Mouse (Mus musculus): ENCODE data around the gene Ccdc141. TPM values are rescaled to one million over a fixed set of nuclear protein-coding genes. Genes with fewer than 3 reads are reported as not detected.

The Ccdc141 gene
- polyA plus RNA-seq, 1 experiment from 2014 or later: 6.9 TPM

GRCm38 (mm10) chr2:77195056-77195455 is 24.6 kb upstream of the Ccdc141 start:
- no peak for ATAC-seq (ENCODE audit: low FRiP score, low TSS enrichment)
- peaks cover 47% of the 10 kb centered on the region for H3K36me3 ChIP-seq (ENCODE audit: control insufficient read depth, insufficient read depth, low read length)
- 93% methylated on average over 5 of the region's 5 CpGs for WGBS

DNA sequence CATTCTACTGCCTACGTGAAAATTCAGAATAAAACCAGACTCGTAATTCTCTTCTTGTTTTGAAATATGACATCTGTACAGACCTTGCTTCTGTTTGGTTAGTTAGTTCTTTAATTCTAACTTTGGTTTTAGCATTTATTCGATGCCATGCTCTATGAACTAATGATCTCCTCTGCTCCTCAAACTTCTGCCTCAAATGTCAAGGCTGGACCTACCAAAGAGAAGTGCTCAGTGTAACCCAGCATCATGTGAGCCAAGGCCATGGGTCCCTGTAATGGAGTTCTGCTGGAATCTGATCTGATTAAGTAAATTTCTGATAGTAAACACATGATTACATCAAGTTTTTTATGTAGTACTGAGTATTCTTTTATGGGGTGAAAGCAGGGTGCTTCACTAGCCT is 21.4 kb upstream of the Ccdc141 start:
- WGBS: 98% methylated on average over 3 of the region's 3 CpGs
- ATAC-seq (ENCODE audit: low FRiP score, low TSS enrichment) (no peak), DNase-seq (no peak)
- Histone ChIP-seq H3K9ac (replicated peaks; ENCODE audit: low read length) (no peak overlapping the region), H3K27ac (replicated peaks; ENCODE audit: low read depth, low read length) (no peak overlapping the region), H3K36me3 (ENCODE audit: control insufficient read depth, insufficient read depth, low read length) (peaks cover 67% of the 10 kb centered on the region), H3K4me2 (ENCODE audit: low read length) (no peak overlapping the region), H3K27me3 (ENCODE audit: control insufficient read depth, insufficient read depth, low read length) (no peaks in the 10 kb centered on the region), H3K4me1 (ENCODE audit: control insufficient read depth, insufficient read depth, low read length) (no peaks in the 10 kb centered on the region), H3K9me3 (ENCODE audit: control insufficient read depth, low read length) (no peaks in the 10 kb centered on the region), H3K4me3 (replicated peaks; ENCODE audit: low read depth, low read length) (no peak overlapping the region)

More at GRCm38 (mm10) chr2:77195056-77195455, 24.6 kb upstream of the Ccdc141 start:
- Histone ChIP-seq H3K27me3 (ENCODE audit: control insufficient read depth, insufficient read depth, low read length) (no peaks in the 10 kb centered on the region), H3K4me2 (ENCODE audit: low read length) (no peak overlapping the region), H3K27ac (replicated peaks; ENCODE audit: low read depth, low read length) (no peak overlapping the region), H3K4me1 (ENCODE audit: control insufficient read depth, insufficient read depth, low read length) (no peaks in the 10 kb centered on the region), H3K9ac (replicated peaks; ENCODE audit: low read length) (no peak overlapping the region), H3K4me3 (replicated peaks; ENCODE audit: low read depth, low read length) (no peak overlapping the region), H3K9me3 (ENCODE audit: control insufficient read depth, low read length) (no peaks in the 10 kb centered on the region)
- DNase-seq: no peak

DNA sequence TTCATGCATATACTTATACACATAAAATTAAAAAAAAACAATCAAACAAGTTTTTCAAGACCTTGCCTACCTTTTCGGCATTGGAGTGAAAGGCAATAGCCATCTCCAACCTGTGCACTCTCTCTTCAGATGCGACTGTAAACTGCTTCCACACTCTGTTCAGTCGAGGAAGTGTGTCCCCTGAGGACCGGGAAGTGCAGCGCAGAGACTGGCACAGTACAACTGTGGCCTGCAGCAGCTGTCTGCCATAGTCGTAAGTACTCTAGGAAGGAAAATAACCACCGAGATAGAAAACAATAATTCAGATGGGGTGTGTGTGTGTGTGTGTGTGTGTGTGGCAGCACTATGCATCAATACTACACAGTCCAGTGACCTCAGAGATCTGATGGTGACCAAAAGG is 20.5 kb upstream of the Ccdc141 start:
- DNase-seq: no peak
- H3K27ac ChIP-seq (replicated peaks; ENCODE audit: low read depth, low read length): no peak overlapping the region
- no peaks in the 10 kb centered on the region for H3K4me1 ChIP-seq (ENCODE audit: control insufficient read depth, insufficient read depth, low read length)
- H3K4me2 ChIP-seq (ENCODE audit: low read length): no peak overlapping the region
- ATAC-seq (ENCODE audit: low FRiP score, low TSS enrichment): no peak
- no peaks in the 10 kb centered on the region for H3K27me3 ChIP-seq (ENCODE audit: control insufficient read depth, insufficient read depth, low read length)
- peaks cover 68% of the 10 kb centered on the region for H3K36me3 ChIP-seq (ENCODE audit: control insufficient read depth, insufficient read depth, low read length)
- 93% methylated on average over 7 of the region's 7 CpGs for WGBS
- no peak overlapping the region for H3K9ac ChIP-seq (replicated peaks; ENCODE audit: low read length)
- H3K9me3 ChIP-seq (ENCODE audit: control insufficient read depth, low read length): no peaks in the 10 kb centered on the region
- H3K4me3 ChIP-seq (replicated peaks; ENCODE audit: low read depth, low read length): no peak overlapping the region

- DNase-seq: no peak
- Histone ChIP-seq H3K4me1 (ENCODE audit: control insufficient read depth, insufficient read depth, low read length) (no peaks in the 10 kb centered on the region), H3K4me2 (ENCODE audit: low read length) (no peak overlapping the region), H3K9me3 (ENCODE audit: control insufficient read depth, low read length) (no peaks in the 10 kb centered on the region), H3K27ac (replicated peaks; ENCODE audit: low read depth, low read length) (no peak overlapping the region), H3K27me3 (ENCODE audit: control insufficient read depth, insufficient read depth, low read length) (no peaks in the 10 kb centered on the region), H3K36me3 (ENCODE audit: control insufficient read depth, insufficient read depth, low read length) (peaks cover 66% of the 10 kb centered on the region), H3K9ac (replicated peaks; ENCODE audit: low read length) (no peak overlapping the region), H3K4me3 (replicated peaks; ENCODE audit: low read depth, low read length) (no peak overlapping the region)
- no peak for ATAC-seq (ENCODE audit: low FRiP score, low TSS enrichment)
- 93% methylated on average over 3 of the region's 3 CpGs for WGBS
Observed at GRCm38 (mm10) chr2:77190301-77190700, 19.9 kb upstream of the Ccdc141 start.

- no peaks in the 10 kb centered on the region for H3K27me3 ChIP-seq (ENCODE audit: control insufficient read depth, insufficient read depth, low read length)
- no peak overlapping the region for H3K4me3 ChIP-seq (replicated peaks; ENCODE audit: low read depth, low read length)
- peaks cover 67% of the 10 kb centered on the region for H3K36me3 ChIP-seq (ENCODE audit: control insufficient read depth, insufficient read depth, low read length)
- H3K4me1 ChIP-seq (ENCODE audit: control insufficient read depth, insufficient read depth, low read length): no peaks in the 10 kb centered on the region
- WGBS: 96% methylated on average over 7 of the region's 7 CpGs
- ATAC-seq (ENCODE audit: low FRiP score, low TSS enrichment) (no peak), DNase-seq (no peak)
- no peak overlapping the region for H3K9ac ChIP-seq (replicated peaks; ENCODE audit: low read length)
- no peaks in the 10 kb centered on the region for H3K9me3 ChIP-seq (ENCODE audit: control insufficient read depth, low read length)
- H3K4me2 ChIP-seq (ENCODE audit: low read length): no peak overlapping the region
- H3K27ac ChIP-seq (replicated peaks; ENCODE audit: low read depth, low read length): no peak overlapping the region
Observed at GRCm38 (mm10) chr2:77189671-77190070, 19.2 kb upstream of the Ccdc141 start.

DNA sequence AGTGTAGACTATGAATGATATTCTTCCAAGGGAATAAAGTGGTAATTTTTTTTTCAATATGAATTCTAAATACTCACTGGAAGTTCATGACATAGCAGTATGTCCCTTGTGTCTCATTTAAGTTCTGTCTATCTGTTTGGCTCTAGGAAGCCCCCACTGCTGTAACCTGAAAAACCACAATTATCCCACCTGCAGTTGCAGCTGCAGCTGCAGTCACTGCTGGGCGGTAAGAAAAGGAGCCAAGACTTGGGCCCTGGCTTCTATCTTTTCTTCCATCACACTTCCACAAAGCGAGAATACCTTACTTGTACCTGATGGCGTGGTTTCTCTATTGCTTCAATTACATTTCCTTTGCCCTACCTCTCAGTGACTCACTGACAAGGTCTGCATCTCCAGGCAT is 17.1 kb upstream of the Ccdc141 start:
- no peak for ATAC-seq (ENCODE audit: low FRiP score, low TSS enrichment)
- WGBS: 92% methylated on average over 3 of the region's 3 CpGs
- H3K4me2 ChIP-seq (ENCODE audit: low read length): no peak overlapping the region
- no peak overlapping the region for H3K27ac ChIP-seq (replicated peaks; ENCODE audit: low read depth, low read length)
- no peak overlapping the region for H3K9ac ChIP-seq (replicated peaks; ENCODE audit: low read length)
- no peaks in the 10 kb centered on the region for H3K4me1 ChIP-seq (ENCODE audit: control insufficient read depth, insufficient read depth, low read length)
- H3K36me3 ChIP-seq (ENCODE audit: control insufficient read depth, insufficient read depth, low read length): peaks cover 57% of the 10 kb centered on the region
- no peak overlapping the region for H3K4me3 ChIP-seq (replicated peaks; ENCODE audit: low read depth, low read length)
- H3K27me3 ChIP-seq (ENCODE audit: control insufficient read depth, insufficient read depth, low read length): no peaks in the 10 kb centered on the region
- no peaks in the 10 kb centered on the region for H3K9me3 ChIP-seq (ENCODE audit: control insufficient read depth, low read length)
- DNase-seq: no peak

GRCm38 (mm10) chr2:77186912-77187311 is 16.5 kb upstream of the Ccdc141 start:
- WGBS: 46% methylated on average over 8 of the region's 8 CpGs
- no peaks in the 10 kb centered on the region for H3K27me3 ChIP-seq (ENCODE audit: control insufficient read depth, insufficient read depth, low read length)
- H3K4me3 ChIP-seq (replicated peaks; ENCODE audit: low read depth, low read length): no peak overlapping the region
- H3K9ac ChIP-seq (replicated peaks; ENCODE audit: low read length): no peak overlapping the region
- H3K4me1 ChIP-seq (ENCODE audit: control insufficient read depth, insufficient read depth, low read length): no peaks in the 10 kb centered on the region
- H3K9me3 ChIP-seq (ENCODE audit: control insufficient read depth, low read length): no peaks in the 10 kb centered on the region
- H3K4me2 ChIP-seq (ENCODE audit: low read length): no peak overlapping the region
- ATAC-seq (ENCODE audit: low FRiP score, low TSS enrichment) (no peak), DNase-seq (no peak)
- peaks cover 52% of the 10 kb centered on the region for H3K36me3 ChIP-seq (ENCODE audit: control insufficient read depth, insufficient read depth, low read length)
- no peak overlapping the region for H3K27ac ChIP-seq (replicated peaks; ENCODE audit: low read depth, low read length)

- Histone ChIP-seq H3K9me3 (ENCODE audit: control insufficient read depth, low read length) (no peaks in the 10 kb centered on the region), H3K36me3 (ENCODE audit: control insufficient read depth, insufficient read depth, low read length) (peaks cover 34% of the 10 kb centered on the region), H3K4me3 (replicated peaks; ENCODE audit: low read depth, low read length) (no peak overlapping the region), H3K4me2 (ENCODE audit: low read length) (no peak overlapping the region), H3K27me3 (ENCODE audit: control insufficient read depth, insufficient read depth, low read length) (no peaks in the 10 kb centered on the region), H3K27ac (replicated peaks; ENCODE audit: low read depth, low read length) (no peak overlapping the region), H3K9ac (replicated peaks; ENCODE audit: low read length) (no peak overlapping the region), H3K4me1 (ENCODE audit: control insufficient read depth, insufficient read depth, low read length) (no peaks in the 10 kb centered on the region)
- ATAC-seq (ENCODE audit: low FRiP score, low TSS enrichment) (no peak), DNase-seq (peak; percentile 60)
- 56% methylated on average over 8 of the region's 8 CpGs for WGBS
Observed at GRCm38 (mm10) chr2:77184049-77184571, 13.7 kb upstream of the Ccdc141 start.

- ATAC-seq (ENCODE audit: low FRiP score, low TSS enrichment) (no peak), DNase-seq (no peak)
- 90% methylated on average over 2 of the region's 2 CpGs for WGBS
- no peak overlapping the region for H3K9ac ChIP-seq (replicated peaks; ENCODE audit: low read length)
- H3K4me2 ChIP-seq (ENCODE audit: low read length): no peak overlapping the region
- H3K4me1 ChIP-seq (ENCODE audit: control insufficient read depth, insufficient read depth, low read length): no peaks in the 10 kb centered on the region
- peaks cover 31% of the 10 kb centered on the region for H3K36me3 ChIP-seq (ENCODE audit: control insufficient read depth, insufficient read depth, low read length)
- no peak overlapping the region for H3K4me3 ChIP-seq (replicated peaks; ENCODE audit: low read depth, low read length)
- H3K27me3 ChIP-seq (ENCODE audit: control insufficient read depth, insufficient read depth, low read length): no peaks in the 10 kb centered on the region
- H3K27ac ChIP-seq (replicated peaks; ENCODE audit: low read depth, low read length): no peak overlapping the region
- H3K9me3 ChIP-seq (ENCODE audit: control insufficient read depth, low read length): no peaks in the 10 kb centered on the region
Observed at GRCm38 (mm10) chr2:77183646-77184045, 13.2 kb upstream of the Ccdc141 start.

All from midbrain, embryonic 14.5 days (tissue).